Mouse (Mus musculus): ENCODE measurements around the gene Mettl7a3. TPM values are rescaled to one million over a fixed set of nuclear protein-coding genes. Genes with fewer than 3 reads are reported as not detected.

Gene Mettl7a3
- polyA plus RNA-seq, 1 experiment from 2014 or later = not detected

- Histone ChIP-seq H3K9ac (ENCODE audit: low read length) (no peak overlapping the region), H3K4me3 (ENCODE audit: low read depth, low read length) (no peak overlapping the region), H3K27me3 (ENCODE audit: control insufficient read depth, insufficient read depth, low read length) (no peaks in the 10 kb centered on the region), H3K4me2 (ENCODE audit: low read depth) (no peak overlapping the region), H3K4me1 (ENCODE audit: control insufficient read depth, insufficient read depth, low read length) (no peaks in the 10 kb centered on the region), H3K9me3 (ENCODE audit: control insufficient read depth, low read length) (no peaks in the 10 kb centered on the region), H3K36me3 (ENCODE audit: control insufficient read depth, insufficient read depth, low read length) (no peaks in the 10 kb centered on the region), H3K27ac (ENCODE audit: low read depth, low read length) (no peak overlapping the region)
- 92% methylated on average over 16 of the region's 16 CpGs for WGBS
- ATAC-seq (ENCODE audit: insufficient read depth, low FRiP score, low TSS enrichment) (no peak), DNase-seq (ENCODE audit: low spot score) (no peak)
Observed at GRCm38 (mm10) chr15:100388224-100388835, 53.6 kb downstream of the Mettl7a3 start.

GRCm38 (mm10) chr15:100388886-100389285 lies 54.2 kb downstream of the Mettl7a3 start:
- H3K4me1 ChIP-seq (ENCODE audit: control insufficient read depth, insufficient read depth, low read length) = no peaks in the 10 kb centered on the region
- no peaks in the 10 kb centered on the region for H3K9me3 ChIP-seq (ENCODE audit: control insufficient read depth, low read length)
- no peak overlapping the region for H3K4me3 ChIP-seq (ENCODE audit: low read depth, low read length)
- H3K27ac ChIP-seq (ENCODE audit: low read depth, low read length) = no peak overlapping the region
- DNase-seq (ENCODE audit: low spot score) (no peak), ATAC-seq (ENCODE audit: insufficient read depth, low FRiP score, low TSS enrichment) (no peak)
- WGBS = 67% methylated on average over 9 of the region's 9 CpGs
- no peak overlapping the region for H3K9ac ChIP-seq (ENCODE audit: low read length)
- no peaks in the 10 kb centered on the region for H3K27me3 ChIP-seq (ENCODE audit: control insufficient read depth, insufficient read depth, low read length)
- H3K4me2 ChIP-seq (ENCODE audit: low read depth) = no peak overlapping the region
- H3K36me3 ChIP-seq (ENCODE audit: control insufficient read depth, insufficient read depth, low read length) = no peaks in the 10 kb centered on the region

Other genes starting within 250 kb of the Mettl7a3 start
- 24.5 and 27.3 TPM in 2 replicates for gene Atf1, start 107.1 kb upstream of the Mettl7a3 start, polyA plus RNA-seq (2014; fragmentation: Nextera tagmentation; extraction: Ambion mirVana)
- gene Tmprss12, start 54.1 kb upstream of the Mettl7a3 start, polyA plus RNA-seq (2014; fragmentation: Nextera tagmentation; extraction: Ambion mirVana) = not detected in 2 replicates
- 3.1 and 3.8 TPM in 2 replicates for gene Mettl7a1, start 30.8 kb upstream of the Mettl7a3 start, polyA plus RNA-seq (2014; fragmentation: Nextera tagmentation; extraction: Ambion mirVana)
- 0.16 TPM in 1 of 2 replicates, not detected in the other for gene Methig1, start 18.2 kb downstream of the Mettl7a3 start, polyA plus RNA-seq (2014; fragmentation: Nextera tagmentation; extraction: Ambion mirVana)
- 0.15 TPM in 1 of 2 replicates, not detected in the other for gene Mettl7a2, start 18.3 kb downstream of the Mettl7a3 start, polyA plus RNA-seq (2014; fragmentation: Nextera tagmentation; extraction: Ambion mirVana)
- gene Higd1c, start 29.6 kb downstream of the Mettl7a3 start, polyA plus RNA-seq (2014; fragmentation: Nextera tagmentation; extraction: Ambion mirVana) = not detected in 2 replicates
- 0.08 TPM in 1 of 2 replicates, not detected in the other for gene Gm5475, start 87.2 kb downstream of the Mettl7a3 start, polyA plus RNA-seq (2014; fragmentation: Nextera tagmentation; extraction: Ambion mirVana)
- gene Slc11a2, start 90.1 kb downstream of the Mettl7a3 start, polyA plus RNA-seq (2014; fragmentation: Nextera tagmentation; extraction: Ambion mirVana) = 18.2 and 21.6 TPM in 2 replicates
- 47.3 and 51.1 TPM in 2 replicates for gene Letmd1, start 134.1 kb downstream of the Mettl7a3 start, polyA plus RNA-seq (2014; fragmentation: Nextera tagmentation; extraction: Ambion mirVana)
- gene Csrnp2, start 160.6 kb downstream of the Mettl7a3 start, polyA plus RNA-seq (2014; fragmentation: Nextera tagmentation; extraction: Ambion mirVana) = 28.9 and 29.9 TPM in 2 replicates
- 30.2 and 31.3 TPM in 2 replicates for gene Tfcp2, start 217.1 kb downstream of the Mettl7a3 start, polyA plus RNA-seq (2014; fragmentation: Nextera tagmentation; extraction: Ambion mirVana)